Mouse (Mus musculus): ENCODE data around the gene 9230102O04Rik. TPM values are rescaled to one million over a fixed set of nuclear protein-coding genes. Genes with fewer than 3 reads are reported as not detected.

9230102O04Rik gene
- total RNA-seq (2014; rRNA removed), result 1.5 TPM in 1 of 2 replicates, not detected in the other
- 0.76 and 1.0 TPM in 2 replicates for polyA plus RNA-seq (2015; fragmentation: Nextera tagmentation; extraction: Ambion mirVana)

- no peak within 1 kb of the TSS for H3K9ac ChIP-seq (replicated peaks; ENCODE audit: low read length)
- no peaks in the 10 kb centered on the region for H3K9me3 ChIP-seq (ENCODE audit: low read length)
- H3K27ac ChIP-seq, result no peak within 1 kb of the TSS
- H3K27me3 ChIP-seq (ENCODE audit: insufficient read depth, low read length), result peaks cover 78% of the 10 kb centered on the region
- H3K4me3 ChIP-seq (ENCODE audit: low read length), result peak within 1 kb of the TSS; percentile 20; the same call in 1 of the 2 replicates
- no peaks in the 10 kb centered on the region for H3K36me3 ChIP-seq (ENCODE audit: insufficient read depth, low read length)
- H3K4me2 ChIP-seq (ENCODE audit: low read depth, low read length), result peak within 1 kb of the TSS; percentile 33
- ATAC-seq, result peak; percentile 81
- WGBS, result under 1% methylated on average over 30 of the region's 30 CpGs
- TF ChIP-seq CTCF (IDR thresholded peaks at IDR 0.05; ENCODE audit: low read depth), result peak; percentile 72
- no peaks in the 10 kb centered on the region for H3K4me1 ChIP-seq (ENCODE audit: insufficient read depth, low read length)
- DNase-seq (ENCODE audit: low spot score), result peak; percentile 60
Measured at GRCm38 (mm10) chr2:9888913-9889650, at the start of gene 9230102O04Rik. Gene 9230102O04Rik, minus strand, starts transcription at chr2:9889540.

DNA sequence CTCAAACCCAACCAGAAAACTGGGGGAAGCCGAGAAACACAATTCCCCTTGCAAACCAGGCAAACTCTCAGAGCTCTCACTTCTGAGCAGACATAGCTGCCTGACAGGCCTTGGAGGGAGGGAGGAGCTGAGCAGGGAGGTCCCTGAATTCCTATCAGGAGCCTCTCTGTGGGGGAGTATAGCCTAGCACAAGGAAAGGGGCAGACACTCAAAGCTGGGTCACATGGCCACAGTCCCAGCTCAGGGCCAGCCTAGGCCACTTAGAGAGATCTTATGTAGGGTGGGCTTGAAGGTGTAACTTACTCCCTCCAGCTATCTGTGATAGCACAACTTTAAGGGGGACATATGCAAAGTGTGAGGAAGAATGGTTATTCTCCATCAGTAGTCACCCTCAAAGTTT, 46.6 kb upstream of the 9230102O04Rik start:
- no peak for ATAC-seq

DNA sequence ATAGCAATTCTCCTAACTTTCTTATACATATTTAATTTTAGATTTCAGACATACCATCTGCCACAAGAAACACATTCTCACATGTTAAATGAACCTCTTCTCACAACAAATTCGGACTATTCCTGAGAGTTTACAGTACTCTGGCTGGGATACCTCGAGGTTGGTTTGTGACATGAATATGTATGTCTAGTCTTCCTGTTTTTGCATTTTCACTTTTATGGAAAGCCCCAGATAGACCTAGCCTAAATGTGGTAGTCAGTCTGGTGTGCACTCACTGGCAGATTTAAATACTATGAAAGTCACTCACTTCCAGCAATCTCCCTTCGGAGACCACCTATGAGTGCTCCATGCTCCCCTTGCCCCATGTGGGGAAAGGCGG, 37.6 kb upstream of the 9230102O04Rik start:
- TF ChIP-seq CTCF (IDR thresholded peaks at IDR 0.05; ENCODE audit: low read depth), result no peak
- Histone ChIP-seq H3K9ac (replicated peaks; ENCODE audit: low read length) (no peak overlapping the region), H3K9me3 (ENCODE audit: low read length) (no peaks in the 10 kb centered on the region), H3K4me2 (ENCODE audit: low read depth, low read length) (no peak overlapping the region), H3K4me3 (ENCODE audit: low read length) (no peak overlapping the region), H3K36me3 (ENCODE audit: insufficient read depth, low read length) (no peaks in the 10 kb centered on the region), H3K27me3 (ENCODE audit: insufficient read depth, low read length) (no peaks in the 10 kb centered on the region), H3K4me1 (ENCODE audit: insufficient read depth, low read length) (no peaks in the 10 kb centered on the region), H3K27ac (no peak overlapping the region)
- 70% methylated on average over 4 of the region's 4 CpGs for WGBS
- DNase-seq (ENCODE audit: low spot score) (no peak), ATAC-seq (no peak)

More for the DNA sequence above, 46.6 kb upstream of the 9230102O04Rik start:
- H3K4me1 ChIP-seq (ENCODE audit: insufficient read depth, low read length), result no peaks in the 10 kb centered on the region
- no peaks in the 10 kb centered on the region for H3K27me3 ChIP-seq (ENCODE audit: insufficient read depth, low read length)
- H3K9me3 ChIP-seq (ENCODE audit: low read length), result no peaks in the 10 kb centered on the region
- no peak overlapping the region for H3K4me2 ChIP-seq (ENCODE audit: low read depth, low read length)
- H3K27ac ChIP-seq, result no peak overlapping the region
- no peak overlapping the region for H3K9ac ChIP-seq (replicated peaks; ENCODE audit: low read length)
- H3K36me3 ChIP-seq (ENCODE audit: insufficient read depth, low read length), result no peaks in the 10 kb centered on the region
- no peak for DNase-seq (ENCODE audit: low spot score)
- WGBS, result 0% methylated on average over 1 of the region's 1 CpGs
- no peak for TF ChIP-seq CTCF (IDR thresholded peaks at IDR 0.05; ENCODE audit: low read depth)
- H3K4me3 ChIP-seq (ENCODE audit: low read length), result no peak overlapping the region

- Histone ChIP-seq H3K9ac (replicated peaks; ENCODE audit: low read length) (no peak overlapping the region), H3K4me2 (ENCODE audit: low read depth, low read length) (no peak overlapping the region), H3K4me1 (ENCODE audit: insufficient read depth, low read length) (no peaks in the 10 kb centered on the region), H3K9me3 (ENCODE audit: low read length) (no peaks in the 10 kb centered on the region), H3K27ac (no peak overlapping the region), H3K36me3 (ENCODE audit: insufficient read depth, low read length) (no peaks in the 10 kb centered on the region), H3K27me3 (ENCODE audit: insufficient read depth, low read length) (no peaks in the 10 kb centered on the region), H3K4me3 (ENCODE audit: low read length) (no peak overlapping the region)
- TF ChIP-seq CTCF (IDR thresholded peaks at IDR 0.05; ENCODE audit: low read depth), result no peak
- ATAC-seq, result no peak
- 47% methylated on average over 7 of the region's 7 CpGs for WGBS
- peak; percentile 10 for DNase-seq (ENCODE audit: low spot score)
Measured at GRCm38 (mm10) chr2:9926194-9926904, 37.0 kb upstream of the 9230102O04Rik start.

- Histone ChIP-seq H3K4me2 (ENCODE audit: low read depth, low read length) (no peak overlapping the region), H3K9me3 (ENCODE audit: low read length) (no peaks in the 10 kb centered on the region), H3K4me1 (ENCODE audit: insufficient read depth, low read length) (no peaks in the 10 kb centered on the region), H3K27me3 (ENCODE audit: insufficient read depth, low read length) (no peaks in the 10 kb centered on the region), H3K36me3 (ENCODE audit: insufficient read depth, low read length) (peaks cover 9% of the 10 kb centered on the region; the same call in 1 of the 2 replicates), H3K27ac (no peak overlapping the region), H3K4me3 (ENCODE audit: low read length) (no peak overlapping the region), H3K9ac (replicated peaks; ENCODE audit: low read length) (no peak overlapping the region)
- ATAC-seq (no peak), DNase-seq (ENCODE audit: low spot score) (no peak)
- TF ChIP-seq CTCF (IDR thresholded peaks at IDR 0.05; ENCODE audit: low read depth), result no peak
- WGBS, result 90% methylated on average over 17 of the region's 17 CpGs
Measured at GRCm38 (mm10) chr2:9918691-9919471, 29.5 kb upstream of the 9230102O04Rik start.

DNA sequence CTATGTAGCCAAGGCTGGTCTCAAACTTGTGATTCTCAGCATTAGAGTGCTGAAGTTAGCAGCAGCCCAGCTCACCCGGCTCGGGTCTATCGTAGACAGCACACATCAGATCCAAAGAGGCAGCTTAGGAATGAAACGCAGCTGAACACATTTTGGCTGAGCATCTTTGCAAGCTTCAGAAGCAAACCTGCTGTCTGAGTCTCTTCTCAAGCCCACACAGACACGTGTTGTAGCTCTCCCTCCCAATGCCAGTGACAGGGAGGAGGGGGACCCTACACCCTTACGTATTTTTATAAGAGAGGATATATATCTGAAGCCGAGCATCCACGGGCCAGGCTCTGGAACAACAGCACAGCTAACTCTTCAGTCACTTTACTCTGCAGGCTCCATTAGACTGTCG, 28.3 kb upstream of the 9230102O04Rik start:
- Histone ChIP-seq H3K27me3 (ENCODE audit: insufficient read depth, low read length) (no peaks in the 10 kb centered on the region), H3K4me3 (ENCODE audit: low read length) (no peak overlapping the region), H3K9ac (replicated peaks; ENCODE audit: low read length) (no peak overlapping the region), H3K4me2 (ENCODE audit: low read depth, low read length) (no peak overlapping the region), H3K36me3 (ENCODE audit: insufficient read depth, low read length) (peaks cover 9% of the 10 kb centered on the region; the same call in 1 of the 2 replicates), H3K27ac (no peak overlapping the region), H3K4me1 (ENCODE audit: insufficient read depth, low read length) (no peaks in the 10 kb centered on the region), H3K9me3 (ENCODE audit: low read length) (no peaks in the 10 kb centered on the region)
- WGBS, result 91% methylated on average over 9 of the region's 9 CpGs
- TF ChIP-seq CTCF (IDR thresholded peaks at IDR 0.05; ENCODE audit: low read depth), result no peak
- DNase-seq (ENCODE audit: low spot score) (no peak), ATAC-seq (no peak)
